Mouse (Mus musculus): Measurements from ENCODE around the gene Tbl2. TPM values are rescaled to one million over a fixed set of nuclear protein-coding genes. Genes with fewer than 3 reads are reported as not detected.

Gene Tbl2
- polyA plus RNA-seq, 1 experiment from 2014 or later = 32.5 TPM

DNA sequence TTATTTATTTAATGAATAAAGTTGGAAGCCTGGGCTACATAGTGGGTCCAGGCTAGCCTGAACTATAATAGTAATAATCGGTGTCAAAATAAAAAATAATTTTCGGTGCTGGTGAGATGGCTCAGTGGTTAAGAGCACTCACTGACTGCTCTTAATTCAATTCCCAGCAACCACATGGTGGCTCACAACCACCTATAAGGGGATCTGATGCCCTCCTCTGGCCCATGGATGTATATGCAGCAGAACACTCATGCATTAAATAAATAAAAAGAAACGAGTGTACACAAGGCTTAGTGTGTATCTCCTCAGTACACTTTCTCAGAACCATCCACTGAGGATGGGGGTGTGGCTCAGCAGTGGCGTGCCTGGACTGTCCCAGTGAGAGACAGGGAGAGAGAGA is 28.7 kb upstream of the Tbl2 start:
- no peak overlapping the region for H3K4me2 ChIP-seq (replicated peaks)
- H3K9me3 ChIP-seq = no peaks in the 10 kb centered on the region
- H3K4me1 ChIP-seq = 0 out of 2 replicates have a peak, but pooled peaks cover 3% of the 10 kb centered on the region
- peaks cover 41% of the 10 kb centered on the region for H3K27me3 ChIP-seq
- ATAC-seq (ENCODE audit: low FRiP score, low read depth) = no peak
- WGBS = 61% methylated on average over 4 of the region's 4 CpGs
- no peak overlapping the region for H3K4me3 ChIP-seq
- no peak overlapping the region for H3K27ac ChIP-seq
- H3K9ac ChIP-seq = no peak overlapping the region
- no peaks in the 10 kb centered on the region for H3K36me3 ChIP-seq

DNA sequence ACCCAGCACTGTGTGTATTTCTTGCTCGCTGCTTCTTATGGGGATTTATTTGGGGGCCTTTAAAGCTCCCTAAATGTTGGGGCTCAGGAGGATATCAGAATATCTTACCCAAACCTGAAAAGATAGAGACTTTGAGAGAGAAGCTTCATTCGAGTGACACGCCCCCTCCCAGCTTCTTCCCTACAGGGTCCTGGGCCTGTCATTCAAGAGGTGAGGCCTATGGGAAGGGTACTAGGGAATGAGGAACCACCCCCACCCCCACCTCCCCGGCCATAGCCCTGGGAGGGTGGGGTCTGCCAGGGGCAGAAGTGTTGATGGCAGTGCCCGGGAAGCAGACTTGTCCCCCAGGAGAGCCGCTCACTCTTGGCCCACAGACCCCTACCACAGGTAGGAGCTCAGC is 23.3 kb upstream of the Tbl2 start:
- H3K4me1 ChIP-seq = no peaks in the 10 kb centered on the region
- H3K4me3 ChIP-seq = no peak overlapping the region
- no peak overlapping the region for H3K9ac ChIP-seq
- H3K27ac ChIP-seq = no peak overlapping the region
- peaks cover 29% of the 10 kb centered on the region for H3K27me3 ChIP-seq
- no peak for ATAC-seq (ENCODE audit: low FRiP score, low read depth)
- no peaks in the 10 kb centered on the region for H3K9me3 ChIP-seq
- H3K36me3 ChIP-seq = no peaks in the 10 kb centered on the region
- no peak overlapping the region for H3K4me2 ChIP-seq (replicated peaks)
- WGBS = 56% methylated on average over 6 of the region's 6 CpGs

DNA sequence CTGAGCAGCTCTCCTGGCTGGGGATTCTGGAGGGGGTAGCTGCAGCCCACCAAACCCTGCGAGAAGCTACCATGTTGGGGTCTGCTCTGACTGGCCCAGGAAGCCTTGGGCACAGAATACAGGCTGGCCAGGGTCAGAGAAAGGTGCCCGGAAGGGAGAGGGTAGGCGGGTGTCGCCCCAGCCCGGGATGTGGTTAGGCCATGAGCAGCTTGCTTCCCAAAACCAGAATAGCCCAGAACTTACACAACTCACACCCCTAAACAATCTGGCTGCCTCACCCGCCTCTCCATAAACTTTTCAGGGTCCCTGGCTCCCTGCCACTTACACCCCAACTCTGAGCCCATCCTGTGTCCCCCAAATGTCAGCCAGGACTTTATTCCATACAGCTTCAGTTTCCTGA is 21.8 kb upstream of the Tbl2 start:
- 78% methylated on average over 6 of the region's 6 CpGs for WGBS
- no peak overlapping the region for H3K4me2 ChIP-seq (replicated peaks)
- no peak overlapping the region for H3K27ac ChIP-seq
- no peaks in the 10 kb centered on the region for H3K4me1 ChIP-seq
- no peak for ATAC-seq (ENCODE audit: low FRiP score, low read depth)
- H3K9ac ChIP-seq = no peak overlapping the region
- H3K27me3 ChIP-seq = peaks cover 29% of the 10 kb centered on the region
- H3K9me3 ChIP-seq = no peaks in the 10 kb centered on the region
- H3K4me3 ChIP-seq = no peak overlapping the region
- H3K36me3 ChIP-seq = no peaks in the 10 kb centered on the region

DNA sequence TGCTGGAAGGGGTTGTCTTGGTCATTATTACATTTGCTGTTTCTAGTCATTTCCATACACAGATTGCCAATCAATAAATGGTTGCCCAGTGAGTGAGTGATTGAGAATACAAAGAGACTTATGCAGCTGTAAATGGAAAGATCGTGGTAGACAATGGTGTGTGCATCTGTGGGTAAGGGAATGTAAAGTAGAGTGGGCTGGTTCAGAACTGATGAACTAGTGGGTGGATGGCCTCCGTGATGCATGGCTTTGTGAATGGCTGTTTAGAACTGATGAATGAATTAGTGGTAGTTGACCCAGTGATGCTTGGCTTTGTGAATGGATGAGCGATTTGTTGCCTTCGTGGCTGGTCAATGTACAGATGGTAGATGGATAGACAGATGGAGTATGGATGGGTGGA is 19.7 kb upstream of the Tbl2 start:
- H3K9ac ChIP-seq = no peak overlapping the region
- H3K4me3 ChIP-seq = no peak overlapping the region
- no peak overlapping the region for H3K4me2 ChIP-seq (replicated peaks)
- no peaks in the 10 kb centered on the region for H3K36me3 ChIP-seq
- no peak overlapping the region for H3K27ac ChIP-seq
- peaks cover 13% of the 10 kb centered on the region for H3K4me1 ChIP-seq
- peaks cover 40% of the 10 kb centered on the region for H3K27me3 ChIP-seq
- no peak for ATAC-seq (ENCODE audit: low FRiP score, low read depth)
- WGBS = 87% methylated on average over 4 of the region's 4 CpGs
- no peaks in the 10 kb centered on the region for H3K9me3 ChIP-seq

DNA sequence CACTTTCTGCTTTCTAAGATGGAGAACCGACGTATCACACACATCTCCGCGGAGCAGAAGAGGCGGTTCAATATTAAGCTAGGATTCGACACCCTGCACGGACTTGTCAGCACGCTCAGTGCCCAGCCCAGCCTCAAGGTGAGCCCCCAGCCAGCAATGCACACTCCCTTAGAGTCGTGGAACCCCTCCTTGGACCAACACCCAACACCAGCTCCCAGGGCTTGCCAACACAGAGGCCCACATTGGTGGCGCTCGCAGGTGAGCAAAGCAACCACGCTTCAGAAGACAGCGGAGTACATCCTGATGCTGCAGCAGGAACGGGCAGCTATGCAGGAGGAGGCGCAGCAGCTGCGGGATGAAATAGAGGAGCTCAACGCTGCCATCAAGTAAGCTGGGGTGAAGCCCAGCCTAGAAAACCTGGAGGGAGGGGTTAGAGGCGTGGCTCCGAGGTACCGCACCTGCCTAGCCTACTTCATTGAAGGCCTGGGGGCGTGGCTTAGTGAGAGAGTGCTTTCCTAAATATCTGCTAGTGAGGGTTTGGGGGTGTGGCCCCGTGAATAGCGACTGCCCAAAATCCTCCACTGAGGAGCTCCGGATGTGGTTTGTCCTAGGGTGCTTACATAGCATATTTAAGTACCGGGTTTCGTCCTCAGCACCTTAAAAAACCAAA is 15.6 kb upstream of the Tbl2 start:
- no peaks in the 10 kb centered on the region for H3K9me3 ChIP-seq
- H3K9ac ChIP-seq = no peak overlapping the region
- no peak overlapping the region for H3K27ac ChIP-seq
- 4% methylated on average over 26 of the region's 26 CpGs for WGBS
- ATAC-seq (ENCODE audit: low FRiP score, low read depth) = no peak
- peaks cover 56% of the 10 kb centered on the region for H3K27me3 ChIP-seq
- peak overlapping the region; percentile 7 for H3K4me3 ChIP-seq
- H3K4me1 ChIP-seq = peaks cover 13% of the 10 kb centered on the region
- peak overlapping the region; percentile 46 for H3K4me2 ChIP-seq (replicated peaks)
- H3K36me3 ChIP-seq = no peaks in the 10 kb centered on the region

DNA sequence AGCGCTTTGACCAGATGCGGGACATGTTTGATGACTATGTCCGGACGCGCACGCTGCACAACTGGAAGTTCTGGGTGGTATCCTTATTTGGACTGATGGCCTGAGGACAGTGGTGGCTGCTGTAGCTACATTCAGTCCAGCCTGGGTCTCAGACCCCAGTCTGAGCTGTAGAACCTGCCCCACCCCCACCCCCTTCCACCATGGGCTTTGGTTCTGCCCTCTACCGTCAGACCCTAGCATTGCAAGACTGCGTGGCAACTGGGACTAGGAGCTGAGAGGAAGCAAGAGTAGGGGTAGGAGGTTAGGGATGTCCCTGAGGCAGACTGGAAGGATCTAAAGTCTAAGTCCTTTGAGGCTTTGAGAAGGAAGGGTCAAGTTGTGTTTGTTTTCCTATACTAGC is 14.9 kb upstream of the Tbl2 start:
- Histone ChIP-seq H3K4me2 (replicated peaks) (peak overlapping the region; percentile 46), H3K9me3 (no peaks in the 10 kb centered on the region), H3K27me3 (peaks cover 56% of the 10 kb centered on the region), H3K36me3 (no peaks in the 10 kb centered on the region), H3K4me1 (peaks cover 13% of the 10 kb centered on the region), H3K9ac (no peak overlapping the region), H3K27ac (no peak overlapping the region), H3K4me3 (peak overlapping the region; percentile 7)
- no peak for ATAC-seq (ENCODE audit: low FRiP score, low read depth)
- WGBS = 3% methylated on average over 8 of the region's 8 CpGs

DNA sequence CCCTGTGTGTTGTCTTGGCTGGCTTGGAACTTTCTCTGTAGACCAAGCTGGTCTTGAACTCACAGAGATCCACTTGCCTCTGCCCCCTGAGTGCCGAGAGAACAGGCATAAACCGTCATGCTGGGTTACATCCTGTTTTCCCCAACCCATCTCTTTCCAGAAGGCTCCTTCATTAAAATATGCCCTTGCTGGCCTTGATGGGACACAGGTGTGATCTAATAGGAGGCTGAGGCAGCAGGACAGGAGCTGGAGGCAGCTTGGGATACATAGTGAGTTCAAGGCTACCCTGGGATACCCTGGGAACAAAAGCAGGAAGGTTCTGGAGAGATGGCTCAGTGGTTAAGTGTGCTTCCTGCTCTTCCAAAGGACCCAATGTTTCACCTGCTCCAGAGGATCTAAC is 9.6 kb upstream of the Tbl2 start:
- WGBS = 51% methylated on average over 2 of the region's 2 CpGs
- ATAC-seq (ENCODE audit: low FRiP score, low read depth) = no peak

DNA sequence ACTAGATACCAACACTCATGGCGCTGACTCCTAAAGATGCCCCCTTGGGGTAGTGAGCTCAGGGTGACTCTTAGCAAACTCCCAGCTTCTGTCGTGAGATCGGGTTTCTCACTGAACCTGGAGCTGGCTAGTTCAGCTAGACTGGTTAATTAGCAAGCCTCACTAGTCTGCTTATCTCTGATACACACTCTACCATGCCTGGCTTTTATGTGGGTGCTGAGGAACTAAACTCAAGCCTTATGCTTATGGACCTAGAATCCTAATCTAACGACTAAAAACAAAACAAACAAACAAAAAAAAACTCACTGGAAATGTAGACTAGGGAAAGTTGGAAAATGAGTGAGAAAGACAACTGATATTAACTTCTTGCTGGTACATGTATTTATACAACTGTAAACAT is 5.0 kb upstream of the Tbl2 start:
- Histone ChIP-seq H3K36me3 (no peaks in the 10 kb centered on the region), H3K4me1 (0 out of 2 replicates have a peak, but pooled peaks cover 5% of the 10 kb centered on the region), H3K27me3 (0 out of 2 replicates have a peak, but pooled peaks cover 7% of the 10 kb centered on the region), H3K9ac (no peak overlapping the region), H3K27ac (no peak overlapping the region), H3K9me3 (no peaks in the 10 kb centered on the region; the same call in 1 of the 2 replicates), H3K4me2 (replicated peaks) (no peak overlapping the region), H3K4me3 (no peak overlapping the region)
- WGBS = 45% methylated on average over 4 of the region's 4 CpGs
- ATAC-seq (ENCODE audit: low FRiP score, low read depth) = no peak

More for the DNA sequence above, 9.6 kb upstream of the Tbl2 start:
- H3K4me2 ChIP-seq (replicated peaks) = no peak overlapping the region
- peaks cover 22% of the 10 kb centered on the region for H3K27me3 ChIP-seq
- H3K9ac ChIP-seq = no peak overlapping the region
- no peaks in the 10 kb centered on the region; the same call in 1 of the 2 replicates for H3K9me3 ChIP-seq
- no peak overlapping the region for H3K27ac ChIP-seq
- no peaks in the 10 kb centered on the region for H3K36me3 ChIP-seq
- no peaks in the 10 kb centered on the region for H3K4me1 ChIP-seq
- H3K4me3 ChIP-seq = no peak overlapping the region

DNA sequence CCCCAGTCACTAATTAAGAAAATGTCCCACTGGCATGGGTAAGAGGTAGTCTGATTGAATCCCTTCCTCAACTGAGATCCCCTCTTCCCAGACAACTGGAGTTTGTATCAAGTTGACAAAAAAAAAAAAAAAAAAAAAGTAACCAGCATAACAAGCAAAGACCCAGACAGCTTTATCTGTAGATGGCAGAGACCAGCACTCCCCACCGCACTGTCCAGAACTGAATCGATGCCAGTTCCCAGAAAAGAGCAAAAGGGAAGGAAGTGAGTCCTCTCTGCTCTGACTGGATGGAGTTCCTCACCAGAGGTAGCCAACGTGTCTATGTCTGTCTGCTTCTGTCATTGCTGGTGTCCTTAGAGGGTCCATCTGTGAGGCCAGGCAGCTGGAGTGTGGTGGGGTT is 3.9 kb upstream of the Tbl2 start:
- 79% methylated on average over 3 of the region's 3 CpGs for WGBS
- H3K27ac ChIP-seq = no peak overlapping the region
- H3K4me3 ChIP-seq = no peak overlapping the region
- H3K27me3 ChIP-seq = 0 out of 2 replicates have a peak, but pooled peaks cover 7% of the 10 kb centered on the region
- H3K9ac ChIP-seq = no peak overlapping the region
- no peak overlapping the region for H3K4me2 ChIP-seq (replicated peaks)
- peaks cover 9% of the 10 kb centered on the region for H3K4me1 ChIP-seq
- no peaks in the 10 kb centered on the region; the same call in 1 of the 2 replicates for H3K9me3 ChIP-seq
- no peaks in the 10 kb centered on the region for H3K36me3 ChIP-seq
- ATAC-seq (ENCODE audit: low FRiP score, low read depth) = no peak

DNA sequence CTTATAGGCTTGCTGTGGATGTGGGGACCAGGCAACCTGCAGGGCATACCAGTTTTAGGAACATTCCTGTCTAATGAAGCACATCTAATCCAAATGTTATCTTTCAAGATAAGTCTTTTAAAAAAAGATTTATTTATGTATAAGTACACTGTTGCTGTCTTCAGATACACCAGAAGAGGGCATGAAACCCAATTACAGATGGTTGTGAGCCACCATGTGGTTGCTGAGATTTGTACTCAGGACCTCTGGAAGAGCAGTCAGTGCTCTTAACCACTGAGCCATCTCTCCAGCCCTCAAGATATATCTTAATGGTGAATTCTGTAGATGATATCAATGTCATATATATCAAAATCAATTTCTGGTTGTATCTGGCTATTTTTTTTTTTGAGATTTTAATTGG is 3.5 kb upstream of the Tbl2 start:
- Histone ChIP-seq H3K27me3 (0 out of 2 replicates have a peak, but pooled peaks cover 7% of the 10 kb centered on the region), H3K27ac (no peak overlapping the region), H3K9ac (no peak overlapping the region), H3K4me3 (no peak overlapping the region), H3K36me3 (no peaks in the 10 kb centered on the region), H3K4me1 (peaks cover 11% of the 10 kb centered on the region), H3K9me3 (no peaks in the 10 kb centered on the region; the same call in 1 of the 2 replicates), H3K4me2 (replicated peaks) (no peak overlapping the region)
- ATAC-seq (ENCODE audit: low FRiP score, low read depth) = no peak

DNA sequence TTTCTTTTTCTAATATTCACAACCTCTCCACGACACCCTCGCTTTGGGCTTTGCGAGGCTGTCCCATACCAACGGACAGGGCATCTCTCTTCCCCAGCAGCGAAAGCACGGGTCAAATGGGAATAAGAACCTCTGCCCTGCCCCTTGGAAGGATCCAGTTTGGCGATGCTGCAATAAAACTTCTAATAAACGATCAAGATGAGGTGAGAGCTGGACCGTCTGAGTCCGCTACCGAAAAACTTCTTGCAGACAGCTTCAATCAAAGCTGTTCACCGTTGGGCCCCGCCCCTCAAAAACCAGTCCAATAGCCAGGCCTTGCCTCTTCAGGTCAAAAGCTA is 773 bp upstream of the Tbl2 start:
- ATAC-seq (ENCODE audit: low FRiP score, low read depth) = no peak
- WGBS = under 1% methylated on average over 13 of the region's 13 CpGs
- peak overlapping the region; percentile 86 for H3K4me3 ChIP-seq
- peak overlapping the region; percentile 76 for H3K4me2 ChIP-seq (replicated peaks)
- peak overlapping the region; percentile 72 for H3K9ac ChIP-seq
- no peaks in the 10 kb centered on the region for H3K9me3 ChIP-seq
- H3K4me1 ChIP-seq = peaks cover 12% of the 10 kb centered on the region
- peak overlapping the region; percentile 84 for H3K27ac ChIP-seq
- no peaks in the 10 kb centered on the region for H3K27me3 ChIP-seq
- peaks cover 13% of the 10 kb centered on the region for H3K36me3 ChIP-seq

DNA sequence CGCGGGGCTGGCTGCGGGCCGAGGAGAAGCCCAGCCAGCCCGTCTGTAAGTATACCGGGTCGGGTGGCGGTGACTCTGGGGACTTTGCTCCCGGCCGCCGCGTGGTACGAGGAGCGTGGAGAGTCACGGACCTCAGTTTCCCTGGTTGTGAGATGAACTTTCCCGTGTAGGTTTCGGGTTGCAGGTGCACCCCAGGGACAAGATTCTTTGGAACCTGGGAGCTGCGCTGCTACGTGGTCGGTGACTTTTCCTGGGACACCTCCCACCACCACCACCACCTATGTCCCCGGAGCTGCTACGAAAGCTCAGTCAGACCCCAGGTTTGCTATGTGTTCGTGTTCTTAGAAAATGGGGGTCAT is 342 bp downstream of the Tbl2 start:
- ATAC-seq (ENCODE audit: low FRiP score, low read depth) = no peak
- under 1% methylated on average over 23 of the region's 23 CpGs for WGBS
- peaks cover 12% of the 10 kb centered on the region for H3K4me1 ChIP-seq

DNA sequence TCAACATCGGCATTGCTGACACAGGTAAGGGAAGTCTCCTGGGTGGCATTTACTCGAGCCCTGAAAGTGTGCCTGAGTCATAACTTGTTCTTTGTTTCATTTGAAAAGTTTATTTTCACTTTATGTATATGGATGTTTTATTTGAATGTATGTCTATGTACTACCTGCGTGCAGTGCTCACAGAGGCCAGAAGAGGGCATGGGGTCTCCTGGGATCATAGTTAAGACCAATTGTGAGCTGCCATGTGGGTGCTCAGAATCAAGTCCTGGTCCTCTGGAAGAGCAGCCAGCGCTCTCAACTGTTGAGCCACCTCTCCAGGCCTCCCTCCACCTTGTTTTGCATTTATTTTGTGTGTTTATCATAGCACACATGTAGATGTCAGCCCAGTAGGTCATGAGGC is 7.0 kb downstream of the Tbl2 start:
- H3K9ac ChIP-seq = no peak overlapping the region
- H3K27ac ChIP-seq = no peak overlapping the region
- peaks cover 89% of the 10 kb centered on the region for H3K36me3 ChIP-seq
- H3K9me3 ChIP-seq = 0 out of 2 replicates have a peak, but pooled peaks cover 5% of the 10 kb centered on the region
- H3K4me2 ChIP-seq (replicated peaks) = no peak overlapping the region
- ATAC-seq (ENCODE audit: low FRiP score, low read depth) = no peak
- H3K4me1 ChIP-seq = no peaks in the 10 kb centered on the region
- 96% methylated on average over 4 of the region's 4 CpGs for WGBS
- H3K27me3 ChIP-seq = no peaks in the 10 kb centered on the region
- H3K4me3 ChIP-seq = no peak overlapping the region

More for the DNA sequence above, 342 bp downstream of the Tbl2 start:
- Histone ChIP-seq H3K4me3 (peak overlapping the region; percentile 86), H3K4me2 (replicated peaks) (peak overlapping the region; percentile 76), H3K27ac (peak overlapping the region; percentile 90; the same call in 1 of the 2 replicates), H3K9ac (peak overlapping the region; percentile 84), H3K36me3 (peaks cover 23% of the 10 kb centered on the region), H3K9me3 (no peaks in the 10 kb centered on the region), H3K27me3 (no peaks in the 10 kb centered on the region)
